Mouse (Mus musculus): Measurements from ENCODE around the gene Slc31a1.

The Slc31a1 gene

DNA sequence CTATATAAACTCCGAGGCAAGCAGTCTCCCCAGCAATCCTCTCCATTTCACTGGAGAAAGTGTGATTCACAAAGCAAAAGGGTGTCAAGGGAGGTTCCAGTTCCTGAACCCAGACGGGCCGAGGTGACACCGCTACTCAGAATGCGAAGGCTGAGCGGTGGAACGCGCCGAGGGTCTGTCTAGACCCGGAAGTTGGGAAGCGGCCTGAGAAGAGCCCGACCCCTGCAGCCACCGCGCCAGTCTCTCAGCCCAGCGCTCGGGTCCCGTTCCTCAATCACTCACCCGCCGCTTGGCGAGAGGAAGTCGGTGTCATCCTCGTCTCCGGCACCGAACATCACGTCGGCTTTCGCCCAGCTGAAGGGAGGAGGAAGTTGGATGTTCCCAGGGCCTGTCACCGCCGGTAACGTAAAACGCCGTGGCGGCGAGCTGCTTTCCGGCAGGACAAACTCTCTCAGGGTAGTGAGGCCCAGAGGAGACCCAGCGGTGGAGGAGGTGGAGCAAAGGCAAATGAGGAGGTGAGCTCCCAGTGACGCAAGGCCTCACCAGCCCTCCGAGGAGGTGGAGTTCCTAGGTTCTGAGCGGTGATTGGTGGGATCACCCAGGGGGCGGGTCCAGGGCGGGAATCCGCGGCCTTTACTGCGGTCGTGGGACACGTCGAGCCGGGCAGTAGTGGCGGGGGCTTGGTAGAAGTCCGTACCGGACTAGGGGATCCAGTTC is at the start of gene Slc31a1, which contains the start of gene Fkbp15:
Gene Slc31a1, plus strand, starts transcription at position 640 of the 717 bp plus-strand sequence.
Gene Fkbp15, minus strand, starts transcription at position 461 of the 717 bp plus-strand sequence.
- peak; percentile 97 for DNase-seq

DNA sequence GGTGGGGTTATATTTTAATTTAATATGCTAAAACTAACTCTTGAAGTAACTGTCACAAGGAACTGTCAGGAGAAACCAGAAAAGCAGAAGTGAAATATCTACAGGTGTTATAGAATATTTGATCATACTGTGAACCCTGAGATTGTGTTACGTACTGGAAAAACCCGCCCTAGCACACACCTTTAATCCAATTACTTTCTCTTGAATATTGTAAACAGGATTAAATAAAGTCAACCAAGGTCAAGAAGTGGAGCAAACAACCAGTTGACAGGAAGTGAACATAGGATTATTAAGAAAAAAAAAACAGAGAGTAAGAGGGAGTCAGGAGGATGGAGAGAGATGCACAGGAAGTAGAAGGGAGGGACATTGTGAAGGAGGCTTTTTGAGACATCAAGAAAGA is 47.7 kb upstream of the Slc31a1 start:
- no peak for DNase-seq

GRCm38 (mm10) chr4:62313641-62314211 is 46.8 kb upstream of the Slc31a1 start:
- no peak for DNase-seq

DNA sequence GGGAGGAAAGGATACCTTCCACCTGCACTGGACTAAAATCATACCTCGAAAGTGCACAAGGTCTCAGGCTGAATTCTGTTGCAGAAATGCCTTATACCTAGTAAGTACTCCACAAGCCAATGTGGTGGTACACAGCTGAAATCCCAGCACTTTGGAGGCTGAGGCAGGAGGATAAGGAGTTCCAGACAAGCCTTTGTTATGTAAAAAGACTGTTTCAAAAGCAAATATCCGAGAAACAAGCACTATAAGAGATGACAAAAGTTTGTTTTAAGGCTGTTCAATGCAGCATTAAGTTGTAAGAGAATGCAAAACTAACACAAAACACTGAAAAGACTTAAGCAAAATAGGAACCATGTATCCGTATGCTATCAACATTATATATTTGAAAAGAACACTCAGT is 46.0 kb upstream of the Slc31a1 start:
- DNase-seq = no peak

GRCm38 (mm10) chr4:62316456-62316855 is 44.1 kb upstream of the Slc31a1 start:
- no peak for DNase-seq

GRCm38 (mm10) chr4:62318294-62318693 is 42.2 kb upstream of the Slc31a1 start:
- no peak for DNase-seq

DNA sequence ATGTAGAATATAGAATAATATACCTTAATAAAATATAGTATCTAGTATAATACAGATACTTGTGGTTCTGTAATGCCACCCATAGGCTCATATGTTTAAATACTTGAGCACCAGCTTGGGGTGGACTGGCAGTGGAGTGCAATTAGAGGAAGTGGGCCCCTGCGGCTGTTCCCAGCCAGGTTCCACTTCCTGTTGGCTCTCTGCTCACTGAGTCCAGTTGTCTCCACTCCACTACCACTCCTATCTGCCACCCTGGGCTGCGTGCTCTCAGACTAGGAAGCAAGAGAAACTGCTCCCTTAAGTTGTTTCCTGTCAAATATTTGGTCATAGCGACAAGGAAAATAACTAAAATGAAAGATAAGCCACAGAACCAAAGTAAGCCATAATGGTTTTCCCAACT is 37.8 kb upstream of the Slc31a1 start:
- no peak for DNase-seq

DNA sequence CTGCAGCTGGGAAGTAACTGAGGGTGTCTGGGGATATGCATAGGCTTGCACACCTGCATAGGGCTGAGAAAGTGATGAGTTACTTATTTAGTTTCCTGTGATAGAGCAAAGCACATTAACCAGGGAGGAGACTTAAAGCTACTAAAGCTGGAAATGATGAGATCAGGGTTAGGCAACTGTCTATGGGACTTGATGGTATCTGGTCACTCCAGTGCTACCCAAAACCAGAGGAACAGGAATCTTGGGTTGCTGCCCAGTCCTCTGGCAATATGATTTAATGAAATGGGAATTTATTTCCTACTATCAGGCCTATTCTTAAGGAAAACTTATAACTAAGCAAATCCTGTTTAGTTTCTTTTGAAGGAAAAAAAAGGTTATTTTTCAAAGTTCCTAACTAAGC is 34.4 kb upstream of the Slc31a1 start:
- DNase-seq = no peak

GRCm38 (mm10) chr4:62328941-62329660 is 31.4 kb upstream of the Slc31a1 start:
- DNase-seq = no peak

- peak; percentile 12 for DNase-seq
These were observed 28.6 kb upstream of the Slc31a1 start for GRCm38 (mm10) chr4:62331977-62332376.

- DNase-seq = no peak
These were observed 22.0 kb upstream of the Slc31a1 start for GRCm38 (mm10) chr4:62338536-62338935.

- no peak for DNase-seq
These were observed 16.5 kb upstream of the Slc31a1 start for GRCm38 (mm10) chr4:62344000-62344399.

DNA sequence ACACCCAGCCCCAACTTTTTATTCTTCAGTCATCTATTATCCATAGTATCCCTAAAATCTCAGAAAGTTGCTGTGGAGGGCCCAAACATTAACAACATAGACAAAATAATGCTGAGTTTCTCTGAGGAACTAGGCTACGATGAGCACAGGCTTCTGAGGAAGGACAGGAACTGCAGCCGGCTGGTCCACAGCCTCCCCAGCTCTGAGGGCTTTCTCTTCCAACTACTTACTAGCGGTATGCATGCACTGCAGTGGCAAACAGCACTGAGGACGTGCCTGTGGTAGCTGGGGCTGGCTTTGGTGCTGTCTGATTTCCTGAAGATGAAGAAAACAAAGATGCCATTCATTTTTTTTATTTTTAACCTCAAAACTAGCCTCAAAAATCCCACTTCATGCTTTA is 14.7 kb upstream of the Slc31a1 start:
- no peak for DNase-seq

GRCm38 (mm10) chr4:62347605-62348328 is 12.8 kb upstream of the Slc31a1 start:
- DNase-seq = peak; percentile 43

GRCm38 (mm10) chr4:62348329-62348705 is 12.2 kb upstream of the Slc31a1 start:
- DNase-seq = no peak

GRCm38 (mm10) chr4:62349371-62349770 is 11.2 kb upstream of the Slc31a1 start:
- DNase-seq = no peak

- DNase-seq = no peak
These were observed 2.8 kb upstream of the Slc31a1 start for GRCm38 (mm10) chr4:62357631-62358148.

GRCm38 (mm10) chr4:62359256-62359775 is 1.2 kb upstream of the Slc31a1 start:
- DNase-seq = no peak

- no peak for DNase-seq
These were observed 403 bp downstream of the Slc31a1 start for GRCm38 (mm10) chr4:62360805-62361455.

DNA sequence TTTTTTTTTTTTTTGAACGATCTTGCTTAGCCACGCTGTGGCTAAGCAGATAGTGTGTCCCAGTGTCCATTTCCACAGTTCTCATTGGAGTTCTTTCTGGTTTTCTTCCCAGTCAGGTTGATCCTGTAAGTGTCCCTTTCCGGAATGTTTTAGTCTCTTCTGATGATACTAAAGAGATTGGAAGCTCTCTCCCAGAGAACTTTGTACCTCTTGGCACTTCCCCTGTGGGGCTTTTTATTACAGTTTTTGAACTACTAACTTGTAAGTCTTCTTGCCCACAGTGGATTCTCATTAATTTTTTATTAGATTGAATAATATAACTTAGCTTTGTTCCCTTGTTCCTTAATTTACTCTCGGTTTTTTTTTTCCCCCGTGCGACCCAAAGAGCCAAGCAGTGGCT is 1.0 kb downstream of the Slc31a1 start:
- DNase-seq = no peak

- no peak for DNase-seq
These were observed 1.5 kb downstream of the Slc31a1 start for GRCm38 (mm10) chr4:62361997-62362396.

- DNase-seq = no peak
These were observed 1.9 kb downstream of the Slc31a1 start for GRCm38 (mm10) chr4:62362437-62362836.

All from kidney, postnatal 10 days (tissue).